Mouse (Mus musculus) midbrain, embryonic 13.5 days (tissue): Measurements from ENCODE around the gene Mgrn1. TPM values are rescaled to one million over a fixed set of nuclear protein-coding genes. Genes with fewer than 3 reads are reported as not detected.

Experiments used
- ATAC-seq: fragments of 200-750 bp; cut with Nextera tagmentation; 2 replicates; pipeline ENCODE4 v1.8.0; 2017; ENCODE audit warnings: mild to moderate bottlenecking, moderate TSS enrichment, moderate library complexity
- H3K27ac ChIP-seq: fragments of 300-500 bp; sonication (generic); 2 replicates; pipeline ENCODE4 v1.5.1; 2015; ENCODE audit warnings: inconsistent platforms, mild to moderate bottlenecking, moderate library complexity
- H3K27me3 ChIP-seq: fragments of 300-500 bp; sonication (generic); 2 replicates; pipeline ENCODE4 v1.6.1; 2015; ENCODE audit warnings: mild to moderate bottlenecking, inconsistent platforms
- H3K36me3 ChIP-seq: fragments of 300-500 bp; sonication (generic); 2 replicates; pipeline ENCODE4 v1.6.1; 2015; ENCODE audit warnings: mild to moderate bottlenecking, inconsistent platforms
- H3K4me1 ChIP-seq: fragments of 300-500 bp; sonication (generic); replicated peaks from 2 replicates; pipeline ENCODE4 v1.6.1; 2015; ENCODE audit warnings: inconsistent platforms
- H3K4me2 ChIP-seq: fragments of 300-500 bp; sonication (generic); replicated peaks from 2 replicates; pipeline ENCODE4 v1.6.1; 2015; ENCODE audit warnings: moderate library complexity, mild to moderate bottlenecking, inconsistent platforms
- H3K4me3 ChIP-seq: fragments of 300-500 bp; sonication (generic); replicated peaks from 2 replicates; pipeline ENCODE4 v1.5.1; 2015; ENCODE audit warnings: mild to moderate bottlenecking, inconsistent platforms
- H3K9ac ChIP-seq: fragments of 300-500 bp; sonication (generic); replicated peaks from 2 replicates; pipeline ENCODE4 v1.6.1; 2015; ENCODE audit warnings: mild to moderate bottlenecking, inconsistent platforms
- H3K9me3 ChIP-seq: fragments of 300-500 bp; sonication (generic); 2 replicates; pipeline ENCODE4 v1.6.1; 2016; ENCODE audit warnings: mild to moderate bottlenecking, inconsistent platforms
- WGBS: fragments of 180-500 bp; shearing (Covaris S2); methylation state at CpG from one replicate; pipeline ENCODE4 v1.1.7; 2015; 5-methylcytosine and 5-hydroxymethylcytosine counted together
- polyA plus RNA-seq: library from polyadenylated mRNA; unstranded; fragments of >200 nt; fragmentation: Nextera tagmentation; extraction: Ambion mirVana; gene quantifications from 2 replicates; pipeline ENCODE4 v1.2.1, GENCODE M21; 2015

The Mgrn1 gene
- polyA plus RNA-seq, 1 experiment from 2014 or later, result 101 TPM

- H3K4me2 ChIP-seq, result no peak overlapping the region
- no peak overlapping the region for H3K9ac ChIP-seq
- H3K36me3 ChIP-seq, result peaks cover 71% of the 10 kb centered on the region
- no peaks in the 10 kb centered on the region for H3K9me3 ChIP-seq
- 80% methylated on average over 11 of the region's 11 CpGs for whole genome bisulfite sequencing
- peak overlapping the region; percentile 35; the same call in 1 of the 2 replicates for H3K27ac ChIP-seq
- peak; percentile 7; the same call in 1 of the 2 replicates for ATAC-seq
- H3K27me3 ChIP-seq, result no peaks in the 10 kb centered on the region
- no peaks in the 10 kb centered on the region for H3K4me1 ChIP-seq
- H3K4me3 ChIP-seq, result no peak overlapping the region
Observed at GRCm38 (mm10) chr16:4912907-4913782, 27.1 kb downstream of the Mgrn1 start.

GRCm38 (mm10) chr16:4913783-4914735, 28.0 kb downstream of the Mgrn1 start:
- peak; percentile 74 for ATAC-seq
- peaks cover 70% of the 10 kb centered on the region for H3K36me3 ChIP-seq
- 35% methylated on average over 12 of the region's 12 CpGs for WGBS

GRCm38 (mm10) chr16:4915931-4916330, 29.9 kb downstream of the Mgrn1 start:
- Histone ChIP-seq H3K4me2 (no peak overlapping the region), H3K27me3 (no peaks in the 10 kb centered on the region), H3K27ac (no peak overlapping the region), H3K4me3 (no peak overlapping the region), H3K9me3 (no peaks in the 10 kb centered on the region), H3K36me3 (peaks cover 64% of the 10 kb centered on the region), H3K9ac (no peak overlapping the region), H3K4me1 (no peaks in the 10 kb centered on the region)
- 98% methylated on average over 3 of the region's 3 CpGs for WGBS
- no peak for ATAC-seq

More at GRCm38 (mm10) chr16:4913783-4914735, 28.0 kb downstream of the Mgrn1 start:
- Histone ChIP-seq H3K4me1 (no peaks in the 10 kb centered on the region), H3K27me3 (no peaks in the 10 kb centered on the region), H3K27ac (peak overlapping the region; percentile 35; the same call in 1 of the 2 replicates), H3K9me3 (no peaks in the 10 kb centered on the region), H3K4me2 (no peak overlapping the region), H3K4me3 (no peak overlapping the region), H3K9ac (no peak overlapping the region)

- ATAC-seq, result no peak
- Histone ChIP-seq H3K36me3 (peaks cover 62% of the 10 kb centered on the region), H3K4me3 (no peak overlapping the region), H3K9me3 (no peaks in the 10 kb centered on the region), H3K27ac (no peak overlapping the region), H3K9ac (no peak overlapping the region), H3K4me2 (no peak overlapping the region), H3K4me1 (no peaks in the 10 kb centered on the region), H3K27me3 (no peaks in the 10 kb centered on the region)
- 92% methylated on average over 2 of the region's 2 CpGs for WGBS
Observed at GRCm38 (mm10) chr16:4916608-4917007, 30.6 kb downstream of the Mgrn1 start.

GRCm38 (mm10) chr16:4920556-4920955, 34.5 kb downstream of the Mgrn1 start:
- Histone ChIP-seq H3K36me3 (peaks cover 77% of the 10 kb centered on the region), H3K27me3 (no peaks in the 10 kb centered on the region), H3K9ac (no peak overlapping the region), H3K9me3 (no peaks in the 10 kb centered on the region), H3K4me3 (no peak overlapping the region), H3K4me1 (no peaks in the 10 kb centered on the region), H3K4me2 (no peak overlapping the region), H3K27ac (no peak overlapping the region)
- no peak for ATAC-seq
- WGBS, result 87% methylated on average over 4 of the region's 4 CpGs

GRCm38 (mm10) chr16:4922481-4922880, 36.4 kb downstream of the Mgrn1 start:
- Histone ChIP-seq H3K4me1 (no peaks in the 10 kb centered on the region), H3K27me3 (no peaks in the 10 kb centered on the region), H3K4me3 (no peak overlapping the region), H3K27ac (no peak overlapping the region), H3K9ac (no peak overlapping the region), H3K36me3 (peaks cover 79% of the 10 kb centered on the region), H3K4me2 (no peak overlapping the region), H3K9me3 (no peaks in the 10 kb centered on the region)
- no peak for ATAC-seq
- 94% methylated on average over 6 of the region's 6 CpGs for WGBS

GRCm38 (mm10) chr16:4923996-4924395, 37.9 kb downstream of the Mgrn1 start:
- WGBS, result 97% methylated on average over 5 of the region's 5 CpGs
- no peak overlapping the region for H3K9ac ChIP-seq
- no peaks in the 10 kb centered on the region for H3K27me3 ChIP-seq
- ATAC-seq, result no peak
- H3K4me3 ChIP-seq, result no peak overlapping the region
- no peak overlapping the region for H3K27ac ChIP-seq
- H3K9me3 ChIP-seq, result no peaks in the 10 kb centered on the region
- peaks cover 90% of the 10 kb centered on the region for H3K36me3 ChIP-seq
- no peaks in the 10 kb centered on the region for H3K4me1 ChIP-seq
- H3K4me2 ChIP-seq, result no peak overlapping the region

GRCm38 (mm10) chr16:4927967-4928366, 41.9 kb downstream of the Mgrn1 start:
- ATAC-seq, result no peak
- Histone ChIP-seq H3K4me3 (no peak overlapping the region), H3K4me2 (no peak overlapping the region), H3K9me3 (no peaks in the 10 kb centered on the region), H3K36me3 (peaks cover 99% of the 10 kb centered on the region), H3K27ac (no peak overlapping the region), H3K9ac (no peak overlapping the region), H3K27me3 (no peaks in the 10 kb centered on the region), H3K4me1 (no peaks in the 10 kb centered on the region)
- WGBS, result 97% methylated on average over 7 of the region's 7 CpGs

- no peaks in the 10 kb centered on the region for H3K27me3 ChIP-seq
- H3K4me3 ChIP-seq, result no peak overlapping the region
- no peak overlapping the region for H3K9ac ChIP-seq
- no peaks in the 10 kb centered on the region for H3K4me1 ChIP-seq
- no peak overlapping the region for H3K4me2 ChIP-seq
- peaks cover 99% of the 10 kb centered on the region for H3K36me3 ChIP-seq
- no peaks in the 10 kb centered on the region for H3K9me3 ChIP-seq
- no peak for ATAC-seq
- H3K27ac ChIP-seq, result no peak overlapping the region
- WGBS, result 95% methylated on average over 2 of the region's 2 CpGs
Observed at GRCm38 (mm10) chr16:4928474-4928873, 42.4 kb downstream of the Mgrn1 start.

GRCm38 (mm10) chr16:4932429-4932828, 46.4 kb downstream of the Mgrn1 start:
- Histone ChIP-seq H3K36me3 (peaks cover 98% of the 10 kb centered on the region), H3K27me3 (no peaks in the 10 kb centered on the region), H3K4me1 (no peaks in the 10 kb centered on the region), H3K4me2 (no peak overlapping the region), H3K4me3 (no peak overlapping the region), H3K27ac (no peak overlapping the region), H3K9me3 (no peaks in the 10 kb centered on the region), H3K9ac (no peak overlapping the region)
- no peak for ATAC-seq
- WGBS, result 90% methylated on average over 3 of the region's 3 CpGs

GRCm38 (mm10) chr16:4935430-4935829, 49.4 kb downstream of the Mgrn1 start:
- no peak overlapping the region for H3K4me3 ChIP-seq
- H3K4me1 ChIP-seq, result peaks cover 16% of the 10 kb centered on the region
- 0 out of 2 replicates have a peak overlapping the region, but pooled peaks have one; percentile 4 for H3K27ac ChIP-seq
- no peak overlapping the region for H3K4me2 ChIP-seq
- over 99% methylated on average over 31 of the region's 31 CpGs for WGBS
- no peaks in the 10 kb centered on the region for H3K9me3 ChIP-seq
- peaks cover 76% of the 10 kb centered on the region for H3K36me3 ChIP-seq
- H3K27me3 ChIP-seq, result no peaks in the 10 kb centered on the region
- ATAC-seq, result no peak
- H3K9ac ChIP-seq, result no peak overlapping the region
